Mouse (Mus musculus) CH12.LX (cell line): ENCODE measurements around the gene Proser3. TPM values are rescaled to one million over a fixed set of nuclear protein-coding genes. Genes with fewer than 3 reads are reported as not detected.

ENCODE experiments used
- DNase-seq: peaks from one replicate; pipeline ENCODE4 v3.0.0-alpha.2; 2013; ENCODE audit errors: extremely low read depth
- H3K27ac ChIP-seq: 2 replicates; pipeline ENCODE4 v1.5.1; 2012; ENCODE audit warnings: low read depth, mild to moderate bottlenecking, control low read depth, moderate library complexity; ENCODE audit not compliant: insufficient read depth
- H3K27me3 ChIP-seq: replicated peaks from 2 replicates; pipeline ENCODE3; 2012; ENCODE audit warnings: inconsistent platforms
- H3K36me3 ChIP-seq, 2 experiments: replicated peaks in 1 of 2; 2 replicates each; pipeline versions ENCODE3 to v1.6.1; 2012; ENCODE audit warnings: inconsistent platforms in 1 of 2, low read length in 1 of 2, mild to moderate bottlenecking in 1 of 2, mixed read lengths in 1 of 2, moderate library complexity in 1 of 2; ENCODE audit not compliant: control insufficient read depth in 1 of 2, insufficient read depth in 1 of 2
- H3K4me1 ChIP-seq, 2 experiments: 2 replicates each; pipeline ENCODE4 v1.6.1; 2012; ENCODE audit warnings: inconsistent platforms in 1 of 2, moderate library complexity in 1 of 2; ENCODE audit not compliant: insufficient read depth in 2 of 2, control insufficient read depth in 1 of 2
- H3K4me2 ChIP-seq: 2 replicates; pipeline ENCODE4 v1.6.1; 2012; ENCODE audit warnings: low read depth, mild to moderate bottlenecking, control low read depth; ENCODE audit not compliant: poor library complexity, insufficient read depth, severe bottlenecking
- H3K4me3 ChIP-seq, 3 experiments: fragments of 150-350 bp in 1 of 3; sonication (generic) in 1 of 3; replicated peaks in 1 of 3; 2 replicates each; pipeline versions ENCODE3 to v1.5.1; 2011 to 2012; ENCODE audit warnings: low read depth in 2 of 3, low read length in 2 of 3, mild to moderate bottlenecking in 2 of 3, moderate library complexity in 2 of 3, control low read depth in 1 of 3, improper control_type of control experiment in 1 of 3, inconsistent platforms in 1 of 3, mixed read lengths in 1 of 3; ENCODE audit not compliant: poor library complexity in 1 of 3
- H3K79me2 ChIP-seq: replicated peaks from 2 replicates; pipeline ENCODE4 v1.6.1; 2012; ENCODE audit warnings: mild to moderate bottlenecking, moderate library complexity; ENCODE audit not compliant: control insufficient read depth, poor library complexity, insufficient read depth, severe bottlenecking; ENCODE audit errors: extremely low read depth
- H3K9ac ChIP-seq: 2 replicates; pipeline ENCODE4 v1.6.1; 2012; ENCODE audit warnings: low read depth, mild to moderate bottlenecking, control low read depth, moderate library complexity; ENCODE audit not compliant: insufficient read depth
- H3K9me3 ChIP-seq: replicated peaks from 2 replicates; pipeline ENCODE3; 2012; ENCODE audit warnings: low read length, inconsistent platforms, mixed read lengths
- BHLHE40 ChIP-seq: IDR thresholded peaks from 2 replicates; pipeline ENCODE4 v1.6.1; 2011; ENCODE audit warnings: mild to moderate bottlenecking, low read depth, low read length, improper control_type of control experiment
- CTCF ChIP-seq, 2 experiments: IDR thresholded peaks in 1 of 2; conservative IDR thresholded peaks in 1 of 2; 2 replicates each; pipeline ENCODE4 v1.5.1; 2011 to 2012; ENCODE audit warnings: low read depth in 2 of 2, low read length in 2 of 2, improper control_type of control experiment in 1 of 2, inconsistent platforms in 1 of 2, mild to moderate bottlenecking in 1 of 2, moderate library complexity in 1 of 2
- E2F4 ChIP-seq: IDR thresholded peaks from 2 replicates; pipeline ENCODE4 v1.6.1; 2011; ENCODE audit warnings: low read depth, low read length, improper control_type of control experiment; ENCODE audit not compliant: insufficient replicate concordance
- ELF1 ChIP-seq: IDR thresholded peaks from 2 replicates; pipeline ENCODE4 v1.6.1; 2014; ENCODE audit warnings: low read depth, mild to moderate bottlenecking, inconsistent platforms, low read length, improper control_type of control experiment
- EP300 ChIP-seq: IDR thresholded peaks from 2 replicates; pipeline ENCODE4 v1.6.1; 2011; ENCODE audit warnings: low read length, improper control_type of control experiment
- ETS1 ChIP-seq: conservative IDR thresholded peaks from 2 replicates; pipeline ENCODE4 v1.6.1; 2012; ENCODE audit warnings: low read depth, mild to moderate bottlenecking, inconsistent platforms, low read length, improper control_type of control experiment, moderate library complexity
- GABPA ChIP-seq: IDR thresholded peaks from 2 replicates; pipeline ENCODE4 v1.6.1; 2012; ENCODE audit warnings: low read depth, low read length, improper control_type of control experiment, inconsistent platforms; ENCODE audit not compliant: insufficient replicate concordance
- HCFC1 ChIP-seq: IDR thresholded peaks from 2 replicates; pipeline ENCODE4 v1.6.1; 2012; ENCODE audit warnings: low read depth, mild to moderate bottlenecking, inconsistent platforms, low read length, improper control_type of control experiment
- IRF4 ChIP-seq: IDR thresholded peaks from 2 replicates; pipeline ENCODE4 v1.6.1; 2014; ENCODE audit warnings: low read depth, mild to moderate bottlenecking, inconsistent platforms, low read length, improper control_type of control experiment
- JUN ChIP-seq: IDR thresholded peaks from 2 replicates; pipeline ENCODE4 v1.6.1; 2011; ENCODE audit warnings: low read depth, mild to moderate bottlenecking, low read length, improper control_type of control experiment, moderate library complexity; ENCODE audit not compliant: insufficient read depth
- MAFK ChIP-seq: IDR thresholded peaks from 2 replicates; pipeline ENCODE4 v1.6.1; 2011; ENCODE audit warnings: low read length, improper control_type of control experiment; ENCODE audit not compliant: insufficient replicate concordance
- MAX ChIP-seq: IDR thresholded peaks from 2 replicates; pipeline ENCODE4 v1.6.1; 2011; ENCODE audit warnings: low read length, improper control_type of control experiment
- MAZ ChIP-seq: IDR thresholded peaks from 2 replicates; pipeline ENCODE4 v1.6.1; 2012; ENCODE audit warnings: low read depth, mild to moderate bottlenecking, inconsistent platforms, low read length, improper control_type of control experiment, moderate library complexity
- MXI1 ChIP-seq: IDR thresholded peaks from 2 replicates; pipeline ENCODE4 v1.6.1; 2011; ENCODE audit warnings: mild to moderate bottlenecking, low read depth, low read length, improper control_type of control experiment
- MYC ChIP-seq: IDR thresholded peaks from 2 replicates; pipeline ENCODE4 v1.6.1; 2011; ENCODE audit warnings: low read depth, mild to moderate bottlenecking, improper control_type of control experiment, low read length
- NELFE ChIP-seq: IDR thresholded peaks from 2 replicates; pipeline ENCODE4 v1.6.1; 2011; ENCODE audit warnings: low read depth, low read length, improper control_type of control experiment
- NRF1 ChIP-seq: IDR thresholded peaks from 2 replicates; pipeline ENCODE4 v1.6.1; 2014; ENCODE audit warnings: low read depth, mild to moderate bottlenecking, inconsistent platforms, low read length, improper control_type of control experiment, moderate library complexity
- PAX5 ChIP-seq: IDR thresholded peaks from 2 replicates; pipeline ENCODE4 v1.6.1; 2012; ENCODE audit warnings: low read length, inconsistent platforms, mixed read lengths
- POLR2A ChIP-seq: IDR thresholded peaks from 2 replicates; pipeline ENCODE4 v1.6.1; 2011; ENCODE audit warnings: low read depth, mild to moderate bottlenecking, improper control_type of control experiment, low read length
- POLR2AphosphoS2 ChIP-seq: IDR thresholded peaks from 2 replicates; pipeline ENCODE4 v1.6.1; 2011; ENCODE audit warnings: low read depth, low read length, improper control_type of control experiment
- RAD21 ChIP-seq: IDR thresholded peaks from 2 replicates; pipeline ENCODE4 v1.6.1; 2011; ENCODE audit warnings: low read depth, mild to moderate bottlenecking, low read length, improper control_type of control experiment, moderate library complexity
- RCOR1 ChIP-seq: conservative IDR thresholded peaks from 2 replicates; pipeline ENCODE4 v1.6.1; 2012; ENCODE audit warnings: low read depth, mild to moderate bottlenecking, inconsistent platforms, low read length, improper control_type of control experiment
- SIN3A ChIP-seq: IDR thresholded peaks from 2 replicates; pipeline ENCODE4 v1.6.1; 2012; ENCODE audit warnings: low read length, improper control_type of control experiment, inconsistent platforms
- TBP ChIP-seq: conservative IDR thresholded peaks from 2 replicates; pipeline ENCODE4 v1.6.1; 2011; ENCODE audit warnings: low read depth, low read length, improper control_type of control experiment
- TCF12 ChIP-seq: IDR thresholded peaks from 2 replicates; pipeline ENCODE4 v1.6.1; 2014; ENCODE audit warnings: low read depth, mild to moderate bottlenecking, inconsistent platforms, low read length, improper control_type of control experiment
- UBTF ChIP-seq: IDR thresholded peaks from 2 replicates; pipeline ENCODE4 v1.6.1; 2012; ENCODE audit warnings: low read depth, mild to moderate bottlenecking, inconsistent platforms, low read length, improper control_type of control experiment, moderate library complexity
- USF1 ChIP-seq: IDR thresholded peaks from 2 replicates; pipeline ENCODE4 v1.6.1; 2014; ENCODE audit warnings: low read depth, mild to moderate bottlenecking, inconsistent platforms, low read length, improper control_type of control experiment
- ZC3H11A ChIP-seq: IDR thresholded peaks from 2 replicates; pipeline ENCODE4 v1.6.1; 2012; ENCODE audit warnings: low read depth, mild to moderate bottlenecking, inconsistent platforms, low read length, improper control_type of control experiment
- ZMIZ1 ChIP-seq: IDR thresholded peaks from 2 replicates; pipeline ENCODE4 v1.6.1; 2012; ENCODE audit warnings: low read depth, mild to moderate bottlenecking, inconsistent platforms, low read length, improper control_type of control experiment
- ZNF384 ChIP-seq: IDR thresholded peaks from 2 replicates; pipeline ENCODE4 v1.6.1; 2012; ENCODE audit warnings: low read depth, low read length, improper control_type of control experiment, inconsistent platforms
- dilution Hi-C: fragments of 300-500 bp; cut with MboI; formaldehyde crosslinking; loops from 2 replicates; pipeline ENCODE4 v1.14.3; 2020; ENCODE audit warnings: low sequenced_read_pairs; ENCODE audit not compliant: extremely low pct_unique_long_range_greater_than_20kb, extremely low pct_ligation_motif_present
- in situ Hi-C: fragments of 300-500 bp; cut with MboI; formaldehyde crosslinking; loops from 3 replicates; pipeline ENCODE4 v1.14.3; 2019; ENCODE audit warnings: low sequenced_read_pairs, low pct_ligation_motif_present, low pct_unique_long_range_greater_than_20kb, mixed read lengths
- polyA plus RNA-seq: library from polyadenylated mRNA; unstranded; fragments of >175 nt; gene quantifications from 2 replicates; pipeline ENCODE4 v1.2.1, GENCODE M21; 2012; ENCODE audit warnings: low read depth; ENCODE audit not compliant: insufficient read length
- total RNA-seq, 2 experiments: library from RNA; depleted of rRNA; stranded (reverse); fragments of 300-350 nt in 1 of 2; fragments of >200 nt in 1 of 2; gene quantifications; 2 replicates each; pipeline ENCODE4 v1.2.3; 2012 to 2014

Proser3 gene
- total and polyA plus RNA-seq, 3 experiments = 2.0 to 6.0 (median 5.9) TPM

DNA sequence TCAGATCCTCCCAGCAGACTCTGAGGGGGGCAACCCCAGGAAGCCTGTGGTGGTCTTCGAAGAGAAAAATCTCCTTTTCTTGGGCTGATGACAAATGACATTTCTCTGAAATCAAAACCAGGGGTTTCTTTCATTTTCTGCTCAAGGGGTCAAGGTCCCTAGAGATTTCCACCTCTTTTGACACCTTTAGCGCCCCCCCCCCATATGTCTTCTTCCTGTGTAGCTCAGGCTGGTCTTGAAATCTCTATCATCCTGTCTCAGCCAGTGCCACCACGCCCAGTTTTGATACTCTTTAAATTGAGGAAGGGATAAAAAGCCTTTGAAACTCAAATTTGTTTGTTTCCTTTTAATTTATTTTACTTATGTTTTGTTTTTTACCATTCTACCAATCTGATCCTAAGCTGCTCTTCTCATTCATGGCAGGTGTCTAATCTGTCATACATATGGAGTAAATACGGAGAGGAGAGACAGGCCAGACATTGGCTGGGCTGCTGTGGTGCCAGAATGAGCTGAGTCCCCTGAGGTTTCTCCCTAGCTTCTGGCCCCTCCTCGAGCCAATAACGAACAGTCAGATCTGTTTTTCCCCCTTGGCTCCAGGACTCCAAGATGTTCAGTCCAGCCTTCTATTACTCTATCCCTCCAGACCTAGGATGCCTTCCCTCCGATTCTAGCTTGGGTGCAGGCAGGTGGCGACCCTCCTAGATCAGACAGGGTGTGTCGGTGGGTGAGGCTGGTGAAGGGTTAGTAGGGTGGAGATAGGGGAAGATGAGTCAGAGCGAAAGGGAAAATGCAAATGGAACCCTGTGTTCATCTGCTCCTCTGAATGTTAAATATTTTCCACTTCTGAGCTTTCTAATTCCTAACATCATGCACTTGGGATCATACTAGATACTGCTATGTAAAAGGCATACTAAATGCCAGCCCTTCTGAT lies 41.7 kb upstream of the Proser3 start (continued):
- TF ChIP-seq EP300 = peak; percentile 97
- TF ChIP-seq GABPA = no peak
- TF ChIP-seq UBTF = no peak
- no peak for TF ChIP-seq RAD21
- TF ChIP-seq E2F4 = no peak
- TF ChIP-seq ZC3H11A = no peak
- TF ChIP-seq ZNF384 = no peak
- no peak for TF ChIP-seq CTCF (conservative IDR thresholded peaks at IDR 0.05 in 1 of 2, IDR thresholded peaks at IDR 0.05 in 1 of 2; ENCODE audit: low read depth in 2 of 2, low read length in 2 of 2)
- TF ChIP-seq BHLHE40 = peak; percentile 60
- TF ChIP-seq JUN = peak; percentile 91
- TF ChIP-seq PAX5 = no peak
- no peak; the same call in 1 of the 2 replicates for TF ChIP-seq MAZ
- TF ChIP-seq NRF1 = no peak
- no peak; the same call in 1 of the 2 replicates for TF ChIP-seq MAFK

DNA sequence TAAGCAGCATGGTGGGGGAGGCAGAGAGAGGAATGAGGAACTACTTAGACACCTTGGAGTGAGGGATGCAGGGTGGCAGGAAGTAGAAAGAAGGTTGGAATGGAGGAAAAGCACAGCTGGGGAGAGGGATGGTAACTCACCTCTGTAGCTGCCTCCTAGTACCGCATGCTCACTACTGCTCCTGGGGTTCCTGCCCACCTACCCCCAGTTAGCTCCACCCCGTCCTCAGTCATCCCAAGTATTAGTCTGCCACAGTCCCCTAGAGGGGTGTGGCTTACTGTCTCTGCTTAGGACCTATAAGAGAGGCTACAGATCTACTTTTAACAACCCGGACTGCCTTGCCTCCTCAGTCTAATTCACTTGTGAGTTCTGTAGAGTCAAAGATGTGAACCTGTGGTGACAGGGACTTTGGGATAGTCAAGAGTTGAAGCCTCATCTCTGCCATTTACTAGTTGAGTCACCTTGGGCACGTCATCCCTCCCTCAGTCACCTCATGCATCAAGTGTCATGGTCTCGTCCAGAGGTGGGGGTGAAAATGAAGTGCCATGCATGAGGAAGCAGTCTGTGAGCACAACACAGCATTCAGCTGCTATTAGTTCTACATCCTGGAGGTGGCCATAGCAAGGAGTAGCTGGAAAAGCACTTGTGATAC lies 40.8 kb upstream of the Proser3 start:
- dilution Hi-C loops = no loop called here
- Histone ChIP-seq H3K79me2 (peaks cover 39% of the 10 kb centered on the region), H3K9ac (peak overlapping the region; percentile 74), H3K4me3 (peak overlapping the region; percentile 84 to 93 (median 89)), H3K27ac (peak overlapping the region; percentile 100), H3K36me3 (peaks cover 0 to 14% of the 10 kb centered on the region in 2 experiments), H3K4me2 (peak overlapping the region; percentile 93), H3K4me1 (peaks cover 16 to 46% of the 10 kb centered on the region in 2 experiments), H3K27me3 (no peaks in the 10 kb centered on the region), H3K9me3 (no peaks in the 10 kb centered on the region)
- TF ChIP-seq NELFE (peak; percentile 66), RCOR1 (no peak), POLR2AphosphoS2 (no peak), GABPA (no peak), HCFC1 (no peak), JUN (peak; percentile 46; the same call in 1 of the 2 replicates), ETS1 (peak; percentile 67), MYC (peak; percentile 64), ZMIZ1 (no peak), ZC3H11A (no peak), MXI1 (no peak; the same call in 1 of the 2 replicates), TBP (peak; percentile 78), CTCF (conservative IDR thresholded peaks at IDR 0.05 in 1 of 2, IDR thresholded peaks at IDR 0.05 in 1 of 2; ENCODE audit: low read depth in 2 of 2, low read length in 2 of 2) (peak in 1 of 2 experiments; percentile 4; a peak in 1 of 4 replicates), ELF1 (no peak; the same call in 1 of the 2 replicates), POLR2A (peak; percentile 85), BHLHE40 (0 out of 2 replicates have a peak, but pooled peaks have one; percentile 26), MAX (peak; percentile 64; the same call in 1 of the 2 replicates), USF1 (no peak), TCF12 (no peak), IRF4 (peak; percentile 26; the same call in 1 of the 2 replicates), SIN3A (peak; percentile 36), NRF1 (peak; percentile 63)
- peak; percentile 94 for DNase-seq
- in situ Hi-C loops = no loop called here
